Mouse (Mus musculus): ENCODE results near the gene Acp4.
"Not testable (repeated sequence)": the region's sequence is repeated elsewhere in the genome, so short reads cannot be mapped to it uniquely, and the experiment has no call there.

Gene Acp4

DNA sequence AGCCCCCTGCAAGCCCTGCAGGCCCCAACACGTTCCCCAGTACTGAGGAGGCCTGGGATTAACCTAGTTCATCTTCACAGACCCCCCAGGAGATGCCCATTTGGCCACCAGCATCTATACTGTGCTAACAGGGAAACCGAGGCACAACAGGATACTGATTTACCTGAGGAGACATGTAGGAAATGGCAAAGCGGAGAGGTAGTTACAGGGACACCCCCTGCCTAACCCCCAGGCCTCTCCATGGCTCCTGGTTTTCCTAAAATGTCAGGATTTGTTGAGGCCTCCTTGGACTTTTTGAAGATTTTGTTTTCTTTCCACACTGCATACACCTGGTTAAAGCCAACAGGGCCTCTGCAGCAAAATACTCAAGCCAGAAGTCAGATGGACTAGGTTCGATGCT, at the start of gene Acp4:
Gene Acp4, minus strand, starts transcription at position 101 of the 400 bp plus-strand sequence.
- DNase-seq (ENCODE audit: low spot score in 2 of 2): no peak

GRCm38 (mm10) chr7:44306516-44307240, 49.5 kb upstream of the Acp4 start, which contains the start of gene Clec11a:
Gene Clec11a, minus strand, starts transcription at chr7:44306902.
- no peak for DNase-seq (ENCODE audit: low spot score in 2 of 2)

DNA sequence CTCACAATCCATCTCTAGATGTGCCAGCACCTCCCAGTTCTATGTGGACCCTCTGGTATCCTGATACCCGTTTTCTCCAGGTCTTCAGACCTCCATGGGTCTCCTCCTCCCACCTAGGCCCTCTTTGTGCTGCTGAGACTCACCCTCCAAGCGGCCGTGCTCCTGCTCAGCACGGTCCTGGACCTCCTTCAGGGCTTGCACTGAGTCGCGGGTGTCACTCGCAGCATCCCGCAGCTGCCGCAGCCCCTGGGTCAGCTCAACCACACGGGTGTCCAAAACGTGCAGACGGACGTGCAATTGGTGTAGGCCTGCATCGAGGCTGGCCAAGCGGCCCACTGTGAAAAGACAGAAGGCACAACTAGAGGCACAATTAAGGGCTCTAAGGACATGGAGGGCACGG, 48.5 kb upstream of the Acp4 start:
- DNase-seq (ENCODE audit: low spot score in 2 of 2): no peak

- DNase-seq (ENCODE audit: low spot score in 2 of 2): peak; percentile 96 to 97
Measured at GRCm38 (mm10) chr7:44304775-44305641, 47.8 kb upstream of the Acp4 start.

- no peak for DNase-seq (ENCODE audit: low spot score in 2 of 2)
Measured at GRCm38 (mm10) chr7:44304463-44304774, 47.2 kb upstream of the Acp4 start.

GRCm38 (mm10) chr7:44303346-44304340, 46.5 kb upstream of the Acp4 start:
- DNase-seq (ENCODE audit: low spot score in 2 of 2): no peak

- DNase-seq (ENCODE audit: low spot score in 2 of 2): not testable (repeated sequence)
Measured at GRCm38 (mm10) chr7:44297501-44297900, 40.3 kb upstream of the Acp4 start.

DNA sequence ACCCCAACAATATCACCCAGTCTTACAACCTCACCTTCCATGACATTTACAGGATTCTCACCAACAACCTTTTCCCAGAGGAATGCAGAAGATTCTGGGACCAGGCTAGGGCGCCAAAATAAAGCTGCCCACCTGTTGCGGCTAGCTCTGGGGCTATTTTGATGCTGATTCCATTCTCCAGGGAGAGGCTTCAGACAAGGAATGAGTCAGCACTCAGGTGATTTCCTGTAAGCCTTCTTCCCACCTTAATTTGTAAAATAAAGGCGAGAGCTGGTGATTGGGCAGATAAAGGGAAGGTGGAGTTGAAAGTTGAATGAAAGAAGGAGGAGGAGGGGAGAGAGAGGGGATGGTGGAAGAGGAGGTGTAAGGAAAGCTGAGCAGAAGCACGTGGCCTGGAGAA, 34.2 kb upstream of the Acp4 start:
- DNase-seq (ENCODE audit: low spot score in 2 of 2): no peak

DNA sequence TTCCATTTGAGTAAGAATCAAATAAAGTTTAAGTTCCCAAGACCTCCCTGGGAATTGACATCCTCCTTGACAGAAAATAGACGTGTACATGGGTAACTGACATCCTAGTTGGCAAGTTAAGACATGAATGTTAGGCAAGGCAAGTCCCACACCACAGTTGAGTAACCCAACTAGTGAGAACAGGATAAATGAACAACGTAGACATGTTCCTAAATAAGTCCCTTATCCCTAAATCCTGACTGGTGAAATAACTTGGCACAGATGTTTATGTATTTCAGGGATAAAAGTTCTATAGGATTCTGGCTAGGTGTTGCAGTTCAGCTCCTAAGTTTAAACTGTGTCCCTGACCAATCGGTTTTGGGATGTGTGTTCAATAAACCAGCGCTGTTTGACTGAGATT, 33.8 kb upstream of the Acp4 start:
- DNase-seq (ENCODE audit: low spot score in 2 of 2): no peak

DNA sequence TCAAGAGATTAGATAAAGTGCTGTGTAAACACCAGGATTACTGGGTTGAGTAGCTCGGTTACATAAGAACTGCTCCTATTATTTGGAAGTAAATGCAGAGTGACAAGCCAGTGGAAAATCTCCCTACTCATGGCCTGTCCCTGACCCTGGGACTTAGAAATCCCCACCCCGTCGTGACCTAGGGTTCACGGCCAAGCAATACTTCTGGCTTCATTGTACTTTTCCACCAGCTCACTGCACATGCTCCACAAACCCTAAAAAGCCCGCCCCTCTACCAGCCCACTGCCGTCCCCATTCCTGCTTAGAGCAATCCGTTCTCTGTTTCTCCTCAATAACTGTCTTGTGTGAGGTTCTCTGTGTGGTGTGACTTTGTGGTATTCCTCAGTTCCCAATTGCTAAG, 30.6 kb upstream of the Acp4 start:
- DNase-seq (ENCODE audit: low spot score in 2 of 2): no peak

DNA sequence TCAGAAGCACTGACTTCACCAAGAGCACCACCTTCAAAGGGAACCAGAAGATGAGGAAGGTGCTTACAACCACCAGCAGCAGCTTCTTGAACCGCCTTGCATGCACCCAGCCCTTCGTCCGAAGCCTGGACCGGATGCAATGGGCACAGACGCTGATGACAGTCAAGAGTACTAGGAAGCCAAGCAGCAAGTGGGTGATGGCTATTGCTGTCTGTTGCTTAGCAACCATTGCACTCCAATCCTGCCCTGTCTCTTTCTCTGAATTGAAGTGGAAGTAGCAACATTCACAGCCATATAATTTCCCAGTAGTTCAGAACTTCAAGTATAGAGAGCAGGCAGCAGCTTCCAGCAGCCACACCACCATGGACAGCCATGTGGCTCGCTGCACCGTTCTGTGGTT, 24.4 kb upstream of the Acp4 start:
- no peak for DNase-seq (ENCODE audit: low spot score in 2 of 2)

DNA sequence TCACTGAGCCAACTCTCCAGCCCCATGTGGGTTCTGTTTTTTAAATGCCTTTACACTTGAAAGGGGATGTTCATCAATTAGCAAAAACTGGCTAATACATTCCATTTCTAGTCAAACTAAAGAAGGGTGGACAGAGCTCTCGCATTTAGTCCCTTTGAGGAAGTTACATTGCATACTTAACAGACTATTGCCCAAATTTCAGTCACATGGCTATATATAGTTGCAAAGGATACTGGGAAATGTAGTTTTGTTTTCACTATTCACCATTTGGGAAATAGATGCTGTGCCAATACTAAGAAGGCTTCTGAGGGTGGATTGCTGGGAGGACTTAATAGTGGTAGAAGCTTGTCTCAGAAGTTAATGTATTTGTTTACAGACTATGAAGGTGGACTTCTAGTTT, 23.8 kb upstream of the Acp4 start:
- DNase-seq (ENCODE audit: low spot score in 2 of 2): no peak

DNA sequence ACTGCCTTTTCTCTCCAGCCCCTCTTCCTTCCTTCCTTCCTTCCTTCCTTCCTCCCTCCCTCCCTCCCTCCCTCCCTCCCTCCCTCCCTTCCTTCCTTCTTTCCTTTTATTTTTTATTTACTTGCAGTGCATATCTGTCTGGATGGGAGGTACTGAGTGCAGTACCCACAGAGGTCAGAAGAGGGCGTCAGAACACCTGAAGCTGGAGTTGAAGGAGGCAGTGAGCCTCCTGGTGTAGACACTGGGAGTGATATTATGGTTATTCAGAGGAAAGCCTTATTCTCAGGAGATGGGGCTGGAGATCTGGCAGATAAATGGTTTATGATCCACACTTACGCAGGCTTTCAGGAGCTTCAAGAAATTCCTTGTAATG, 20.1 kb upstream of the Acp4 start:
- no peak for DNase-seq (ENCODE audit: low spot score in 2 of 2)

GRCm38 (mm10) chr7:44276461-44277249, 19.5 kb upstream of the Acp4 start:
- DNase-seq (ENCODE audit: low spot score in 2 of 2): no peak

DNA sequence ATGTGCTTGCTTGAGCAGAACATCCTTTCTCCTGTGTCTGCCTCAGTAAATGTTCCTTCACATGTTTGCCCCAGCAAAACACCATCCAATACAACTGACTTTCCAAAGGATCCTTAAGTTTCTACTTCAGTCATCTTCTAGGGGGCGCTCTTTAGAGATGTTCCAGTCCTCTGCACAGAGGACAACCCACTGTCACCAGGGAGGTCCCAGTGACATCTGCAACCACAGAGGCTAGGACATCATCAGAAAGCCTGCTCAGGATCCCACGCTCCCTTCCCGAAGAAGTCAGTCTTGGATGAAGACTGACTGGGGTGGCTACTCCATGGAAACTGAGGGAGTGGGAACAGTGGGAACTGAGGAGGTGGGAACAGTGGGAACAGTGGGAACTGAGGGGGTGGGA, 18.4 kb upstream of the Acp4 start:
- no peak for DNase-seq (ENCODE audit: low spot score in 2 of 2)

DNA sequence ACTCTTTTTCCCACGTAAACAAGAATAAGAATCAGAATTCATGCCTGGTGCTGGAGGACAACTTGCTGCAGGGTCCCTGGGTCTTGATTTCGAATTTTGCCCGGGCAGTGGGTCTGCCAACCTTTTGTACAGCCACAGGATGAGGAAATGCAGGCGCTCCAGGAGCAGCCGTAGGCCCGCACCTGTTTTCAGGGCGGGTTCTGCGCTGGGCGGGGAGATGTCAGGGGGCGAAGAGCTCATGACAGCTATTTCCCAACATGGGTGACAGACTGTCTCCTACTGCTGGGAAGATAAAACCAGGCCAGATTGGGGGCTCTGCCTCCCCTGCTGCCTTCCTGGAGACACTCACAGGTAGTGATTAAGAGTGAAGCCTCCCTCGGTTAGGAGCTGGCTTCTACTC, 16.9 kb upstream of the Acp4 start:
- DNase-seq (ENCODE audit: low spot score in 2 of 2): no peak

GRCm38 (mm10) chr7:44273446-44273845, 16.3 kb upstream of the Acp4 start:
- DNase-seq (ENCODE audit: low spot score in 2 of 2): no peak

- DNase-seq (ENCODE audit: low spot score in 2 of 2): no peak
Measured at GRCm38 (mm10) chr7:44272546-44272945, 15.4 kb upstream of the Acp4 start.

DNA sequence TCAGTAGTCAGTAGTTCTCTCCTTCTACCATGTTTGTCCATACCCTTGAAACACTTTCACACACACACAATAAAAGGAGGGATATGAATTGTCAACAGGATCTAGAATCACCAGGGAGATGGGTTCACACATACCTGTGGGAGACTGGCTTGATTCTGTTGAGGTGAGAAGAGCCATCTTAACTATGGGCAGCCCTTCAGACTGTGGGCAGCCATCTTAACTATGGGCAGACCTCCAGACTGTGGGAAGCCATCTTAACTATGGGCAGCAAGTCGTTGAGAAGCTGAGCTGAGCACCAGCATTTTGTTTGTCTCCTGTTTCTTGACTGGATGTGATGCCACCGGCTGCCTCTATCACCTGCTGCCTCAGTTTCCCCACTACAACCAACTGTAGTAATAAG, 14.1 kb upstream of the Acp4 start:
- DNase-seq (ENCODE audit: low spot score in 2 of 2): no peak

DNA sequence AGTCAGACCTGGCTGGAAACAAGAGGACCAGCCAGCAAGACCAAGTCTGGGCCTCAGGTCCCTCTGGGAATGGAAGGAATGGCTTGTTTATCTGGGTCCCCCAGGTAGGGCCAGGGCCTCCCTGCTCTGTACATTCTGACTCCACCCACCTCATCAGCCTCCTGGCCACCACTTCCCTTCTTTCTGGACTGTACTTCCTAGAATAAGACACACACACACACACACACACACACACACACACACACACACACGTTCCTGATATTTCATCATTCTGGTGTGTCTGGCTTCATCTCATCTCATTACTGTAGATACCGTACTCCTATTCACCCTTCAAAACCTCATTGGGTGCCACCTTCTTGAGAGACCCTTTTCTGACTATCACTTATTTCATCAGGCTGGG, 12.2 kb upstream of the Acp4 start:
- no peak for DNase-seq (ENCODE audit: low spot score in 2 of 2)

DNA sequence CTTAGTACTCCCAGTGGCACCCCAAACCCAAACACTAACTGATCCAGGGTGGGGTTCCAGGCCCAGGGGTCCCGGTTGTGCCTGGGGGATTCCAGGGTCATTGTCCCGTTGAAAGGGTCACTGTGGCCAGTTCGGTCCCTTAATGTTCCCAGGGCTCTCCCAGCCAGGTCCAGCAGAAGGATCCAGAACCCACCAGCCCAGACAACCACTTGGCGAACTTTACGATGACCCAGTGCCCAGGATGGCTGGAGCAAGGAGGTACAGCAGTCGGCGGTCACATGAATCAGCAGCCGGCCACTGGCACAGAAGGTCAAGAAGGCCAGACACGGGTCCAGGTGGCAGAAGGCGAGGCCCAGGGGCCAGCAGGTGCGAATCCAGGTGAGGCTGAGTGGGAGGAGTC, 10.9 kb upstream of the Acp4 start:
- DNase-seq (ENCODE audit: low spot score in 2 of 2): no peak

Measured in frontal cortex, postnatal 10 days (tissue).